Mouse (Mus musculus) MEL (cell line): ENCODE measurements around the gene Sapcd2. TPM values are rescaled to one million over a fixed set of nuclear protein-coding genes. Genes with fewer than 3 reads are reported as not detected.

ENCODE experiments used
- DNase-seq: peaks from one replicate; pipeline ENCODE4 v3.0.0; 2011; ENCODE audit warnings: low read depth, low spot score
- H3K27ac ChIP-seq: 2 replicates; pipeline ENCODE4 v1.5.1; 2012; ENCODE audit warnings: low read depth, mild to moderate bottlenecking, control low read depth, low read length, moderate library complexity; ENCODE audit not compliant: control insufficient read depth
- H3K27me3 ChIP-seq, 2 experiments: fragments of 150-350 bp in 1 of 2; sonication (generic) in 1 of 2; 2 replicates each; pipeline ENCODE4 v1.6.1; 2012; ENCODE audit warnings: low read length in 2 of 2, mild to moderate bottlenecking in 2 of 2, improper control_type of control experiment in 1 of 2, moderate library complexity in 1 of 2; ENCODE audit not compliant: insufficient read depth in 2 of 2, control insufficient read depth in 1 of 2
- H3K36me3 ChIP-seq, 2 experiments: 2 replicates each; pipeline ENCODE4 v1.6.1; 2012 to 2014; ENCODE audit warnings: low read length in 2 of 2, improper control_type of control experiment in 1 of 2, inconsistent platforms in 1 of 2, mild to moderate bottlenecking in 1 of 2; ENCODE audit not compliant: insufficient read depth in 2 of 2, control insufficient read depth in 1 of 2
- H3K4me1 ChIP-seq, 2 experiments: fragments of 150-350 bp in 1 of 2; sonication (generic) in 1 of 2; 2 replicates each; pipeline ENCODE4 v1.6.1; 2012; ENCODE audit warnings: low read length in 2 of 2, improper control_type of control experiment in 1 of 2, mild to moderate bottlenecking in 1 of 2; ENCODE audit not compliant: insufficient read depth in 2 of 2, control insufficient read depth in 1 of 2
- H3K4me3 ChIP-seq, 2 experiments: fragments of 150-350 bp in 1 of 2; sonication (generic) in 1 of 2; 2 replicates each; pipeline ENCODE4 v1.5.1; 2012; ENCODE audit warnings: low read depth in 2 of 2, low read length in 2 of 2, mild to moderate bottlenecking in 2 of 2, moderate library complexity in 2 of 2, control low read depth in 1 of 2, improper control_type of control experiment in 1 of 2; ENCODE audit not compliant: control insufficient read depth in 1 of 2, insufficient read depth in 1 of 2
- H3K79me2 ChIP-seq: 2 replicates; pipeline ENCODE4 v1.6.1; 2012; ENCODE audit warnings: mild to moderate bottlenecking, low read length, moderate library complexity; ENCODE audit not compliant: control insufficient read depth, poor library complexity, insufficient read depth
- H3K9ac ChIP-seq: 2 replicates; pipeline ENCODE4 v1.6.1; 2012; ENCODE audit warnings: low read depth, mild to moderate bottlenecking, control low read depth, low read length, moderate library complexity; ENCODE audit not compliant: control insufficient read depth, poor library complexity, severe bottlenecking
- H3K9me3 ChIP-seq: fragments of 150-350 bp; sonication (generic); replicated peaks from 2 replicates; pipeline ENCODE4 v1.6.1; 2012; ENCODE audit warnings: mild to moderate bottlenecking, low read length, improper control_type of control experiment, moderate library complexity; ENCODE audit not compliant: insufficient read depth
- E2F4 ChIP-seq: IDR thresholded peaks from 2 replicates; pipeline ENCODE4 v1.6.1; 2011; ENCODE audit warnings: low read depth, low read length, improper control_type of control experiment, borderline replicate concordance
- ELF1 ChIP-seq: IDR thresholded peaks from 2 replicates; pipeline ENCODE4 v1.6.1; 2014; ENCODE audit warnings: low read depth, mild to moderate bottlenecking, inconsistent platforms, low read length, improper control_type of control experiment, moderate library complexity
- ETS1 ChIP-seq: IDR thresholded peaks from 2 replicates; pipeline ENCODE4 v1.6.1; 2012; ENCODE audit warnings: low read depth, mild to moderate bottlenecking, inconsistent platforms, low read length, improper control_type of control experiment, moderate library complexity
- HCFC1 ChIP-seq: IDR thresholded peaks from 2 replicates; pipeline ENCODE4 v1.6.1; 2012; ENCODE audit warnings: low read depth, mild to moderate bottlenecking, inconsistent platforms, low read length, improper control_type of control experiment, moderate library complexity
- JUND ChIP-seq: IDR thresholded peaks from 2 replicates; pipeline ENCODE4 v1.6.1; 2011; ENCODE audit warnings: low read depth, mild to moderate bottlenecking, improper control_type of control experiment, low read length
- MAZ ChIP-seq: IDR thresholded peaks from 2 replicates; pipeline ENCODE4 v1.6.1; 2012; ENCODE audit warnings: low read depth, mild to moderate bottlenecking, inconsistent platforms, low read length, improper control_type of control experiment
- MYC ChIP-seq: IDR thresholded peaks from 2 replicates; pipeline ENCODE4 v1.6.1; 2011; ENCODE audit warnings: low read depth, mild to moderate bottlenecking, low read length, improper control_type of control experiment, moderate library complexity
- POLR2A ChIP-seq, 2 experiments: IDR thresholded peaks; 2 replicates each; pipeline ENCODE4 v1.6.1; 2011 to 2012; ENCODE audit warnings: low read length in 2 of 2, mild to moderate bottlenecking in 2 of 2, control low read depth in 1 of 2, improper control_type of control experiment in 1 of 2, low read depth in 1 of 2, moderate library complexity in 1 of 2; ENCODE audit not compliant: control insufficient read depth in 1 of 2, insufficient read depth in 1 of 2, poor library complexity in 1 of 2
- POLR2AphosphoS5 ChIP-seq: IDR thresholded peaks from 2 replicates; pipeline ENCODE4 v1.6.1; 2012; ENCODE audit warnings: low read depth, borderline replicate concordance, mild to moderate bottlenecking, inconsistent platforms, low read length, moderate library complexity, mixed read lengths
- RAD21 ChIP-seq: IDR thresholded peaks from 2 replicates; pipeline ENCODE4 v1.6.1; 2011; ENCODE audit warnings: mild to moderate bottlenecking, low read depth, low read length, improper control_type of control experiment
- SMC3 ChIP-seq: IDR thresholded peaks from 2 replicates; pipeline ENCODE4 v1.6.1; 2011; ENCODE audit warnings: low read depth, low read length, improper control_type of control experiment
- TAL1 ChIP-seq: IDR thresholded peaks from 2 replicates; pipeline ENCODE4 v1.6.1; 2012; ENCODE audit warnings: mild to moderate bottlenecking, inconsistent platforms, low read length, moderate library complexity, mixed read lengths
- TCF12 ChIP-seq: IDR thresholded peaks from 2 replicates; pipeline ENCODE4 v1.6.1; 2014; ENCODE audit warnings: low read depth, mild to moderate bottlenecking, inconsistent platforms, low read length, improper control_type of control experiment, moderate library complexity
- polyA plus RNA-seq, 2 experiments: library from polyadenylated mRNA; stranded (reverse) in 1 of 2; unstranded in 1 of 2; fragments of >175 nt in 1 of 2; fragments of >200 nt in 1 of 2; gene quantifications; 2 replicates each; pipeline versions ENCODE4 v1.2.1 to v1.2.4; 2012; ENCODE audit warnings: low replicate concordance in 2 of 2, low read depth in 1 of 2; ENCODE audit not compliant: insufficient read length in 2 of 2, insufficient read depth in 1 of 2, missing spikeins in 1 of 2
- total RNA-seq: library from RNA; depleted of rRNA; stranded (reverse); fragments of 300-350 nt; gene quantifications from 2 replicates; pipeline ENCODE4 v1.2.3, GENCODE M21; 2012

Sapcd2 gene
- total and polyA plus RNA-seq, 3 experiments, result 51.9 to 58.2 TPM; not detected in 1

DNA sequence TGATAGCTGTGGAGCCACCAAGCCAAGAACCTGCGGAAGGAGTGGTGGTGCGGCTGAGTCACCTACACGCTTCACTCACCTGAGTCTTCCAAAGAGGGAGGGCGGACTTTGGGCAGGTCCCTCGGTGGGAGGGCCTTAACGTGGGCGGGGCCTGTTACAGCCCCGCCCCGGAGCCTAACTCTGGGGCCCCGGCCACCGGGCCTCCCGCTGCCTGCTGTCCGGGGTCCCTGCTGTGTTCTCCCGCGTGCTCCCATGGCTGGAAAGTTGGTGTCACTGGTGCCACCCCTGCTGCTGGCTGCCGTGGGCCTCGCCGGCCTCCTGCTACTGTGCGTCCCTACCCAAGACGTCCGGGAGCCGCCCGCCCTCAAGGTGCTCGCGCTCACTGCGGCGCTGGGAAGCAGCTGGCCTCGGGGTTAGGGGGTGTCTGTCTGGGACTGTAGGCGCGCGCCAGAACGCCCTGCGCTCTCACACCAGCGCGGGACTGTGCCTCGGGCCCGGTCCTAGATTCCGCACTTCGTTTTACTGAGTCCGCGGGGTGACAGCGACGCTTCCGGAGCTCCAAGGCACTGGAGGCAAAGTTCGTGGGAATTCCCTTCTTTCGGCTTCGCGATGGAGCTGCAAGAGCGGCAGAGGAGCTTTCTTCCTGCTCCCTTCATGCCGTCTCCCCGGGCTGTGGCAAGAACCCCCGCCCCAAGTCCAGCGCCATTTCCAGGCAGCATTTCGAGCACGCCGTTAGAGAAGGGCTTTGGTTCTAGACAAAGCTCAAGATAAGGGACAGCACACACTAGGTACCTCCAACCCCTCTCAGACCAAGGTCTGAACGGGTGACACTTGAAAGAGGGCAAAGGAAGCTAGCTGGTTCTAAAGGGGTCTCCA is 23.8 kb downstream of the Sapcd2 start, which contains the start of gene Entpd2:
TSS of gene Entpd2 (plus strand) at position 154 of the 876 bp plus-strand sequence.
- no peak for TF ChIP-seq SMC3
- TF ChIP-seq POLR2A (IDR thresholded peaks at IDR 0.05; ENCODE audit: control insufficient read depth in 1 of 2, insufficient read depth in 1 of 2, low read depth in 1 of 2, low read length in 2 of 2, poor library complexity in 1 of 2), result peak in 1 of 2 experiments; percentile 22; a peak in 1 of 4 replicates

DNA sequence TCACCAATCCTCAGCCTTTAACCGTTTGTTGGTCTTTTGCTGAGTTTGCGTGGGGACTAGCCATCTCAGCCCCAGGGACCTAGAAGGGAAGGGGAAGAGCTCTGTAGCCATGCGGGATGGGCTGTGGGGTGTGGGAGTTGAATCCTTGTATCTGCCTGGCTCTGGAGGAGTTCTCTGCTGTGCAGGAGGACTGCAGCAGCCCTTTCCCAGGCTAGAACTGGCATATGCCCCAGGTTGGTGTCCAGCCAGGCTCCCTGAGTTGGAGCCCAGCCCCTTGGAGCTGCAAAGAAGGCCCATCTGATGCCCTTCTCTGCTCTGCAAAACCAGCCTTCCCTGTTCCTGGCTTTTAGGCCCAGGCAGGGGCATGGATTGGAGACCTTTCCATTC is 24.5 kb downstream of the Sapcd2 start:
- DNase-seq, result no peak
- Histone ChIP-seq H3K79me2 (no peaks in the 10 kb centered on the region), H3K9me3 (no peaks in the 10 kb centered on the region), H3K27ac (no peak overlapping the region), H3K4me3 (no peak overlapping the region), H3K27me3 (peaks cover 4 to 6% of the 10 kb centered on the region in 2 experiments; a peak in 3 of 4 replicates), H3K9ac (no peak overlapping the region), H3K4me1 (no peaks in the 10 kb centered on the region), H3K36me3 (no peaks in the 10 kb centered on the region)
- TF ChIP-seq POLR2AphosphoS5, result no peak
- TF ChIP-seq ETS1, result no peak
- no peak for TF ChIP-seq ELF1
- no peak for TF ChIP-seq JUND
- TF ChIP-seq HCFC1, result no peak
- no peak for TF ChIP-seq MYC

More for the DNA sequence above, 23.8 kb downstream of the Sapcd2 start, which contains the start of gene Entpd2:
- Histone ChIP-seq H3K36me3 (no peaks in the 10 kb centered on the region), H3K79me2 (no peaks in the 10 kb centered on the region), H3K9me3 (no peaks in the 10 kb centered on the region), H3K27me3 (peaks cover 4 to 6% of the 10 kb centered on the region in 2 experiments; a peak in 3 of 4 replicates), H3K9ac (no peak within 1 kb of the TSS), H3K4me3 (no peak within 1 kb of the TSS), H3K4me1 (no peaks in the 10 kb centered on the region), H3K27ac (no peak within 1 kb of the TSS)
- no peak for DNase-seq

- Histone ChIP-seq H3K36me3 (no peaks in the 10 kb centered on the region), H3K9ac (no peak overlapping the region)
- TF ChIP-seq RAD21 (no peak), E2F4 (no peak), HCFC1 (no peak), MYC (no peak), TAL1 (no peak), MAZ (no peak), TCF12 (no peak)
- TF ChIP-seq, all 39 proteins: peak for 0
Measured at GRCm38 (mm10) chr2:25397010-25397409, 24.9 kb downstream of the Sapcd2 start.

More at GRCm38 (mm10) chr2:25397010-25397409, 24.9 kb downstream of the Sapcd2 start:
- Histone ChIP-seq H3K4me1 (no peaks in the 10 kb centered on the region), H3K4me3 (no peak overlapping the region), H3K79me2 (no peaks in the 10 kb centered on the region), H3K9me3 (no peaks in the 10 kb centered on the region), H3K27ac (no peak overlapping the region), H3K27me3 (peaks cover 4 to 6% of the 10 kb centered on the region in 2 experiments; a peak in 3 of 4 replicates)
- DNase-seq, result no peak
